Mouse (Mus musculus) intestine, postnatal 0 days (tissue): ENCODE data around the gene Klf4. TPM values are rescaled to one million over a fixed set of nuclear protein-coding genes. Genes with fewer than 3 reads are reported as not detected.

ENCODE experiments used
- ATAC-seq: fragments of 200-750 bp; cut with Nextera tagmentation; 2 replicates; pipeline ENCODE4 v1.8.0; 2017; ENCODE audit warnings: mild to moderate bottlenecking, moderate TSS enrichment, moderate library complexity
- H3K27ac ChIP-seq: fragments of 300-500 bp; sonication (generic); 2 replicates; pipeline ENCODE4 v1.5.1; 2014; ENCODE audit warnings: mild to moderate bottlenecking, low read depth, low read length, moderate library complexity
- H3K27me3 ChIP-seq: fragments of 300-500 bp; sonication (generic); replicated peaks from 2 replicates; pipeline ENCODE4 v1.6.1; 2014; ENCODE audit warnings: low read length, mixed read lengths; ENCODE audit not compliant: control insufficient read depth, insufficient read depth
- H3K36me3 ChIP-seq: fragments of 300-500 bp; sonication (generic); 2 replicates; pipeline ENCODE4 v1.6.1; 2014; ENCODE audit warnings: mild to moderate bottlenecking, moderate library complexity; ENCODE audit not compliant: control insufficient read depth, insufficient read depth
- H3K4me1 ChIP-seq: fragments of 300-500 bp; sonication (generic); replicated peaks from 2 replicates; pipeline ENCODE4 v1.6.1; 2014; ENCODE audit warnings: antibody characterized with exemption, low read length, mixed read lengths; ENCODE audit not compliant: control insufficient read depth, insufficient read depth
- H3K4me2 ChIP-seq: fragments of 300-500 bp; sonication (generic); replicated peaks from 2 replicates; pipeline ENCODE4 v1.6.1; 2014; ENCODE audit warnings: low read depth, mild to moderate bottlenecking, moderate library complexity
- H3K4me3 ChIP-seq: fragments of 300-500 bp; sonication (generic); 2 replicates; pipeline ENCODE4 v1.5.1; 2014; ENCODE audit warnings: low read depth, low read length
- H3K9ac ChIP-seq: fragments of 300-500 bp; sonication (generic); 2 replicates; pipeline ENCODE4 v1.6.1; 2014; ENCODE audit warnings: mild to moderate bottlenecking, low read depth, low read length
- H3K9me3 ChIP-seq: fragments of 300-500 bp; sonication (generic); 2 replicates; pipeline ENCODE4 v1.6.1; 2016; ENCODE audit warnings: mixed run types; ENCODE audit not compliant: control insufficient read depth
- CTCF ChIP-seq: sonication (generic); IDR thresholded peaks from 2 replicates; pipeline ENCODE4 v1.5.1; 2016; ENCODE audit warnings: low read depth, mild to moderate bottlenecking, control low read depth, antibody characterized with exemption, moderate library complexity
- WGBS: fragments of 180-500 bp; shearing (Covaris S2); extraction: QIAGEN DNeasy Blood & Tissue Kit; methylation state at CpG from one replicate; pipeline ENCODE4 v1.1.7; 2014; 5-methylcytosine and 5-hydroxymethylcytosine counted together
- polyA plus RNA-seq: library from polyadenylated mRNA; unstranded; fragments of >200 nt; fragmentation: Nextera tagmentation; extraction: Ambion mirVana; gene quantifications from 2 replicates; pipeline ENCODE4 v1.2.1, GENCODE M21; 2015

Klf4 gene
- polyA plus RNA-seq, 1 experiment from 2014 or later: 23.6 TPM

- no peak for TF ChIP-seq CTCF
- no peak for ATAC-seq
- H3K4me3 ChIP-seq: peak overlapping the region; percentile 79
Observed at GRCm38 (mm10) chr4:55533803-55534254, 1.6 kb upstream of the Klf4 start.

GRCm38 (mm10) chr4:55533196-55533802 is 1.0 kb upstream of the Klf4 start:
- H3K9me3 ChIP-seq: no peaks in the 10 kb centered on the region
- TF ChIP-seq CTCF: no peak
- WGBS: 4% methylated on average over 21 of the region's 21 CpGs
- no peaks in the 10 kb centered on the region; the same call in 1 of the 2 replicates for H3K4me1 ChIP-seq
- peak overlapping the region; percentile 97 for H3K27ac ChIP-seq
- H3K9ac ChIP-seq: peak overlapping the region; percentile 80
- ATAC-seq: no peak; the same call in 1 of the 2 replicates
- H3K4me2 ChIP-seq: peak overlapping the region; percentile 89
- H3K36me3 ChIP-seq: peaks cover 10% of the 10 kb centered on the region; the same call in 1 of the 2 replicates
- H3K4me3 ChIP-seq: peak overlapping the region; percentile 79
- no peaks in the 10 kb centered on the region for H3K27me3 ChIP-seq

More at GRCm38 (mm10) chr4:55533803-55534254, 1.6 kb upstream of the Klf4 start:
- peak overlapping the region; percentile 80 for H3K9ac ChIP-seq
- 19% methylated on average over 23 of the region's 23 CpGs for WGBS
- no peaks in the 10 kb centered on the region for H3K9me3 ChIP-seq
- H3K27me3 ChIP-seq: no peaks in the 10 kb centered on the region
- peak overlapping the region; percentile 89 for H3K4me2 ChIP-seq
- no peaks in the 10 kb centered on the region; the same call in 1 of the 2 replicates for H3K4me1 ChIP-seq
- H3K27ac ChIP-seq: peak overlapping the region; percentile 97; the same call in 1 of the 2 replicates
- peaks cover 10% of the 10 kb centered on the region; the same call in 1 of the 2 replicates for H3K36me3 ChIP-seq

GRCm38 (mm10) chr4:55531856-55532406 is 335 bp downstream of the Klf4 start:
- Histone ChIP-seq H3K9ac (peak overlapping the region; percentile 88), H3K4me3 (peak overlapping the region; percentile 79), H3K27ac (peak overlapping the region; percentile 97), H3K9me3 (no peaks in the 10 kb centered on the region), H3K4me2 (peak overlapping the region; percentile 89), H3K36me3 (peaks cover 14% of the 10 kb centered on the region; the same call in 1 of the 2 replicates), H3K4me1 (no peaks in the 10 kb centered on the region; the same call in 1 of the 2 replicates), H3K27me3 (no peaks in the 10 kb centered on the region)
- under 1% methylated on average over 41 of the region's 42 CpGs for WGBS
- no peak; the same call in 1 of the 2 replicates for ATAC-seq
- no peak for TF ChIP-seq CTCF

GRCm38 (mm10) chr4:55531096-55531855 is 990 bp downstream of the Klf4 start:
- no peak for ATAC-seq
- H3K27me3 ChIP-seq: no peaks in the 10 kb centered on the region
- peak overlapping the region; percentile 89 for H3K4me2 ChIP-seq
- peak overlapping the region; percentile 97 for H3K27ac ChIP-seq
- peak overlapping the region; percentile 79 for H3K4me3 ChIP-seq
- H3K36me3 ChIP-seq: peaks cover 14% of the 10 kb centered on the region; the same call in 1 of the 2 replicates
- 1% methylated on average over 56 of the region's 56 CpGs for WGBS
- no peaks in the 10 kb centered on the region; the same call in 1 of the 2 replicates for H3K4me1 ChIP-seq
- no peaks in the 10 kb centered on the region for H3K9me3 ChIP-seq
- peak overlapping the region; percentile 88 for H3K9ac ChIP-seq
- TF ChIP-seq CTCF: peak; percentile 71

- TF ChIP-seq CTCF: no peak
- peak overlapping the region; percentile 97 for H3K27ac ChIP-seq
- ATAC-seq: no peak
- H3K36me3 ChIP-seq: peaks cover 14% of the 10 kb centered on the region; the same call in 1 of the 2 replicates
- H3K9me3 ChIP-seq: no peaks in the 10 kb centered on the region
- H3K4me1 ChIP-seq: no peaks in the 10 kb centered on the region; the same call in 1 of the 2 replicates
- no peaks in the 10 kb centered on the region for H3K27me3 ChIP-seq
- peak overlapping the region; percentile 89 for H3K4me2 ChIP-seq
- 2% methylated on average over 20 of the region's 20 CpGs for WGBS
- peak overlapping the region; percentile 79 for H3K4me3 ChIP-seq
- H3K9ac ChIP-seq: peak overlapping the region; percentile 88
Observed at GRCm38 (mm10) chr4:55530731-55531095, 1.6 kb downstream of the Klf4 start.

- peak; percentile 19; the same call in 1 of the 2 replicates for ATAC-seq
- Histone ChIP-seq H3K27ac (peak overlapping the region; percentile 97; the same call in 1 of the 2 replicates), H3K9ac (peak overlapping the region; percentile 88)
Observed at GRCm38 (mm10) chr4:55530236-55530635, 2.0 kb downstream of the Klf4 start.

More at GRCm38 (mm10) chr4:55530236-55530635, 2.0 kb downstream of the Klf4 start:
- WGBS: 1% methylated on average over 27 of the region's 27 CpGs
- H3K36me3 ChIP-seq: peaks cover 14% of the 10 kb centered on the region; the same call in 1 of the 2 replicates
- H3K4me3 ChIP-seq: peak overlapping the region; percentile 79
- TF ChIP-seq CTCF: peak; percentile 86
- no peaks in the 10 kb centered on the region for H3K9me3 ChIP-seq
- H3K27me3 ChIP-seq: no peaks in the 10 kb centered on the region
- peak overlapping the region; percentile 89 for H3K4me2 ChIP-seq
- no peaks in the 10 kb centered on the region; the same call in 1 of the 2 replicates for H3K4me1 ChIP-seq
